Mouse (Mus musculus) cerebral cortex, adult 2 months (tissue): Measurements from ENCODE around the gene Fstl4.

Source experiments
- WGBS: fragments of 180-500 bp; shearing (Covaris S2); methylation state at CpG from one replicate; pipeline ENCODE4 v1.1.7; 2018; 5-methylcytosine and 5-hydroxymethylcytosine counted together

The Fstl4 gene

GRCm38 (mm10) chr11:53137381-53137780, 372.9 kb downstream of the Fstl4 start:
- WGBS: 88% methylated on average over 8 of the region's 8 CpGs

GRCm38 (mm10) chr11:53138212-53138611, 373.8 kb downstream of the Fstl4 start:
- WGBS: 89% methylated on average over 6 of the region's 6 CpGs

GRCm38 (mm10) chr11:53139666-53140065, 375.2 kb downstream of the Fstl4 start:
- WGBS: 89% methylated on average over 3 of the region's 3 CpGs

- WGBS: 67% methylated on average over 8 of the region's 8 CpGs
These were observed 375.8 kb downstream of the Fstl4 start for GRCm38 (mm10) chr11:53140196-53140595.

GRCm38 (mm10) chr11:53140722-53141400, 376.4 kb downstream of the Fstl4 start:
- WGBS: 57% methylated on average over 10 of the region's 10 CpGs

- 89% methylated on average over 5 of the region's 5 CpGs for WGBS
These were observed 379.1 kb downstream of the Fstl4 start for GRCm38 (mm10) chr11:53143522-53143921.

GRCm38 (mm10) chr11:53144506-53144905, 380.1 kb downstream of the Fstl4 start:
- 62% methylated on average over 5 of the region's 5 CpGs for WGBS

- 38% methylated on average over 4 of the region's 4 CpGs for WGBS
These were observed 381.9 kb downstream of the Fstl4 start for GRCm38 (mm10) chr11:53146290-53146689.

GRCm38 (mm10) chr11:53156463-53156862, 392.0 kb downstream of the Fstl4 start:
- WGBS: 84% methylated on average over 7 of the region's 7 CpGs

GRCm38 (mm10) chr11:53157621-53158259, 393.3 kb downstream of the Fstl4 start:
- WGBS: 70% methylated on average over 6 of the region's 6 CpGs

GRCm38 (mm10) chr11:53162385-53162784, 398.0 kb downstream of the Fstl4 start:
- WGBS: 82% methylated on average over 6 of the region's 6 CpGs

- 74% methylated on average over 2 of the region's 2 CpGs for WGBS
These were observed 402.0 kb downstream of the Fstl4 start for GRCm38 (mm10) chr11:53166478-53166877.

- WGBS: 87% methylated on average over 13 of the region's 13 CpGs
These were observed 417.9 kb downstream of the Fstl4 start for GRCm38 (mm10) chr11:53182177-53182852.

- 63% methylated on average over 4 of the region's 4 CpGs for WGBS
These were observed 418.4 kb downstream of the Fstl4 start for GRCm38 (mm10) chr11:53182858-53183257.

- WGBS: 96% methylated on average over 7 of the region's 7 CpGs
These were observed 419.6 kb downstream of the Fstl4 start for GRCm38 (mm10) chr11:53184046-53184445.

- WGBS: 68% methylated on average over 5 of the region's 5 CpGs
These were observed 420.3 kb downstream of the Fstl4 start for GRCm38 (mm10) chr11:53184698-53185097.

- WGBS: 62% methylated on average over 5 of the region's 5 CpGs
These were observed 423.1 kb downstream of the Fstl4 start for GRCm38 (mm10) chr11:53187427-53188140.

GRCm38 (mm10) chr11:53196551-53196950, 432.1 kb downstream of the Fstl4 start:
- 91% methylated on average over 1 of the region's 1 CpGs for WGBS

- WGBS: 94% methylated on average over 2 of the region's 2 CpGs
These were observed 432.7 kb downstream of the Fstl4 start for GRCm38 (mm10) chr11:53197111-53197510.

GRCm38 (mm10) chr11:53202459-53203250, 438.2 kb downstream of the Fstl4 start:
- 87% methylated on average over 2 of the region's 2 CpGs for WGBS

GRCm38 (mm10) chr11:53210876-53211275, 446.4 kb downstream of the Fstl4 start:
- WGBS: 56% methylated on average over 9 of the region's 9 CpGs
